Mouse (Mus musculus) forebrain, embryonic 11.5 days (tissue): ENCODE measurements around the gene Ddhd1. TPM values are rescaled to one million over a fixed set of nuclear protein-coding genes. Genes with fewer than 3 reads are reported as not detected.
A peak's percentile ranks its signal among the peaks of the same experiment; 100 is the strongest.

Experiments used
- ATAC-seq: fragments of 200-750 bp; cut with Nextera tagmentation; replicated peaks from 2 replicates; pipeline ENCODE4 v1.8.0; 2017; ENCODE audit warnings: moderate TSS enrichment; ENCODE audit not compliant: low FRiP score
- DNase-seq: peaks from one replicate; pipeline ENCODE4 v3.0.0-alpha.2; 2017; ENCODE audit warnings: low spot score
- H3K27ac ChIP-seq: fragments of 300-500 bp; sonication (generic); 2 replicates; pipeline ENCODE4 v1.5.1; 2014; ENCODE audit warnings: low read depth, low read length
- H3K27me3 ChIP-seq: fragments of 300-500 bp; sonication (generic); 2 replicates; pipeline ENCODE4 v1.6.1; 2014; ENCODE audit warnings: mild to moderate bottlenecking, low read length, mixed read lengths; ENCODE audit not compliant: control insufficient read depth, insufficient read depth
- H3K36me3 ChIP-seq: fragments of 300-500 bp; sonication (generic); 2 replicates; pipeline ENCODE4 v1.6.1; 2014; ENCODE audit warnings: mild to moderate bottlenecking, low read length, moderate library complexity, mixed read lengths; ENCODE audit not compliant: control insufficient read depth, insufficient read depth
- H3K4me1 ChIP-seq: fragments of 300-500 bp; sonication (generic); replicated peaks from 2 replicates; pipeline ENCODE4 v1.6.1; 2014; ENCODE audit warnings: low read length, mixed read lengths; ENCODE audit not compliant: control insufficient read depth, insufficient read depth
- H3K4me2 ChIP-seq: fragments of 300-500 bp; sonication (generic); 2 replicates; pipeline ENCODE4 v1.6.1; 2014; ENCODE audit warnings: low read depth, mild to moderate bottlenecking, low read length, moderate library complexity, mixed read lengths; ENCODE audit not compliant: severe bottlenecking
- H3K4me3 ChIP-seq: fragments of 300-500 bp; sonication (generic); 2 replicates; pipeline ENCODE4 v1.5.1; 2014; ENCODE audit warnings: low read depth, low read length
- H3K9ac ChIP-seq: fragments of 300-500 bp; sonication (generic); 2 replicates; pipeline ENCODE4 v1.6.1; 2014; ENCODE audit warnings: low read length
- H3K9me3 ChIP-seq: fragments of 300-500 bp; sonication (generic); 2 replicates; pipeline ENCODE4 v1.6.1; 2016; ENCODE audit warnings: low read length, mixed read lengths; ENCODE audit not compliant: control insufficient read depth
- WGBS: fragments of 180-500 bp; shearing (Covaris S2); extraction: QIAGEN DNeasy Blood & Tissue Kit; methylation state at CpG from one replicate; pipeline ENCODE4 v1.1.7; 2014; 5-methylcytosine and 5-hydroxymethylcytosine counted together
- polyA plus RNA-seq: library from polyadenylated mRNA; unstranded; fragments of >200 nt; fragmentation: Nextera tagmentation; extraction: Ambion mirVana; gene quantifications from 2 replicates; pipeline ENCODE4 v1.2.1, GENCODE M21; 2014

Ddhd1 gene
- polyA plus RNA-seq, 1 experiment from 2014 or later = 12.7 TPM

- ATAC-seq (no peak), DNase-seq (no peak)
- Histone ChIP-seq H3K4me1 (no peaks in the 10 kb centered on the region), H3K9me3 (no peaks in the 10 kb centered on the region), H3K9ac (no peak overlapping the region), H3K27ac (no peak overlapping the region), H3K36me3 (no peaks in the 10 kb centered on the region; the same call in 1 of the 2 replicates), H3K27me3 (no peaks in the 10 kb centered on the region), H3K4me2 (no peak overlapping the region), H3K4me3 (no peak overlapping the region)
- WGBS = 93% methylated on average over 6 of the region's 6 CpGs
Measured at GRCm38 (mm10) chr14:45614406-45614805, 43.5 kb downstream of the Ddhd1 start.

- no peak overlapping the region for H3K4me3 ChIP-seq
- H3K4me2 ChIP-seq = no peak overlapping the region
- H3K9me3 ChIP-seq = no peaks in the 10 kb centered on the region
- no peak overlapping the region for H3K9ac ChIP-seq
- ATAC-seq (no peak), DNase-seq (no peak)
- 88% methylated on average over 7 of the region's 7 CpGs for WGBS
- H3K36me3 ChIP-seq = no peaks in the 10 kb centered on the region; the same call in 1 of the 2 replicates
- H3K27me3 ChIP-seq = no peaks in the 10 kb centered on the region
- no peak overlapping the region for H3K27ac ChIP-seq
- no peaks in the 10 kb centered on the region for H3K4me1 ChIP-seq
Measured at GRCm38 (mm10) chr14:45611654-45612053, 46.3 kb downstream of the Ddhd1 start.

GRCm38 (mm10) chr14:45602002-45602401, 55.9 kb downstream of the Ddhd1 start:
- ATAC-seq = no peak
- no peak overlapping the region for H3K27ac ChIP-seq
- DNase-seq = no peak

GRCm38 (mm10) chr14:45600587-45600986, 57.4 kb downstream of the Ddhd1 start:
- Histone ChIP-seq H3K9ac (no peak overlapping the region), H3K9me3 (no peaks in the 10 kb centered on the region), H3K36me3 (no peaks in the 10 kb centered on the region), H3K4me1 (no peaks in the 10 kb centered on the region), H3K4me3 (no peak overlapping the region), H3K27me3 (no peaks in the 10 kb centered on the region), H3K27ac (no peak overlapping the region), H3K4me2 (no peak overlapping the region)
- DNase-seq (peak; percentile 15), ATAC-seq (no peak)
- 92% methylated on average over 9 of the region's 9 CpGs for WGBS

More at GRCm38 (mm10) chr14:45602002-45602401, 55.9 kb downstream of the Ddhd1 start:
- Histone ChIP-seq H3K36me3 (no peaks in the 10 kb centered on the region), H3K4me2 (no peak overlapping the region), H3K4me1 (no peaks in the 10 kb centered on the region), H3K27me3 (no peaks in the 10 kb centered on the region), H3K9me3 (no peaks in the 10 kb centered on the region), H3K9ac (no peak overlapping the region), H3K4me3 (no peak overlapping the region)
- WGBS = 66% methylated on average over 3 of the region's 3 CpGs

GRCm38 (mm10) chr14:45597855-45598254, 60.1 kb downstream of the Ddhd1 start:
- Histone ChIP-seq H3K4me3 (no peak overlapping the region), H3K27me3 (no peaks in the 10 kb centered on the region), H3K9ac (no peak overlapping the region), H3K4me2 (no peak overlapping the region), H3K4me1 (no peaks in the 10 kb centered on the region), H3K27ac (no peak overlapping the region), H3K9me3 (no peaks in the 10 kb centered on the region), H3K36me3 (no peaks in the 10 kb centered on the region)
- WGBS = 82% methylated on average over 8 of the region's 8 CpGs
- DNase-seq = peak; percentile 13
- no peak for ATAC-seq

GRCm38 (mm10) chr14:45593261-45593660, 64.7 kb downstream of the Ddhd1 start:
- ATAC-seq = no peak
- Histone ChIP-seq H3K36me3 (no peaks in the 10 kb centered on the region), H3K4me1 (no peaks in the 10 kb centered on the region), H3K9ac (no peak overlapping the region), H3K27me3 (no peaks in the 10 kb centered on the region), H3K9me3 (no peaks in the 10 kb centered on the region), H3K27ac (no peak overlapping the region), H3K4me3 (no peak overlapping the region), H3K4me2 (no peak overlapping the region)
- DNase-seq = peak; percentile 35
- WGBS = 84% methylated on average over 6 of the region's 6 CpGs

GRCm38 (mm10) chr14:45588403-45588802, 69.5 kb downstream of the Ddhd1 start:
- Histone ChIP-seq H3K9me3 (no peaks in the 10 kb centered on the region), H3K4me2 (no peak overlapping the region), H3K9ac (no peak overlapping the region), H3K4me1 (no peaks in the 10 kb centered on the region), H3K4me3 (no peak overlapping the region), H3K27me3 (no peaks in the 10 kb centered on the region), H3K36me3 (no peaks in the 10 kb centered on the region), H3K27ac (no peak overlapping the region)
- 82% methylated on average over 7 of the region's 7 CpGs for WGBS
- DNase-seq = peak; percentile 6
- no peak for ATAC-seq

- H3K4me3 ChIP-seq = no peak overlapping the region
- no peaks in the 10 kb centered on the region for H3K4me1 ChIP-seq
- no peaks in the 10 kb centered on the region for H3K36me3 ChIP-seq
- ATAC-seq (no peak), DNase-seq (peak; percentile 3)
- no peak overlapping the region for H3K4me2 ChIP-seq
- 91% methylated on average over 6 of the region's 6 CpGs for WGBS
- H3K27me3 ChIP-seq = no peaks in the 10 kb centered on the region
- no peak overlapping the region for H3K27ac ChIP-seq
- no peaks in the 10 kb centered on the region for H3K9me3 ChIP-seq
- no peak overlapping the region for H3K9ac ChIP-seq
Measured at GRCm38 (mm10) chr14:45587536-45587935, 70.4 kb downstream of the Ddhd1 start.

GRCm38 (mm10) chr14:45583494-45584027, 74.4 kb downstream of the Ddhd1 start:
- WGBS = 70% methylated on average over 8 of the region's 8 CpGs
- DNase-seq (no peak), ATAC-seq (no peak)
- Histone ChIP-seq H3K36me3 (no peaks in the 10 kb centered on the region), H3K27ac (no peak overlapping the region), H3K9ac (no peak overlapping the region), H3K4me3 (no peak overlapping the region), H3K27me3 (no peaks in the 10 kb centered on the region), H3K4me2 (no peak overlapping the region), H3K9me3 (no peaks in the 10 kb centered on the region), H3K4me1 (no peaks in the 10 kb centered on the region)
